Mouse (Mus musculus) gonadal fat pad, adult 2 months (tissue): ENCODE measurements around the gene Axdnd1. TPM values are rescaled to one million over a fixed set of nuclear protein-coding genes. Genes with fewer than 3 reads are reported as not detected.
"Not testable (repeated sequence)": the region's sequence is repeated elsewhere in the genome, so short reads cannot be mapped to it uniquely, and the experiment has no call there.

Experiments used
- DNase-seq: peaks from one replicate; pipeline ENCODE4 v3.0.0-alpha.2; 2012; ENCODE audit warnings: low read depth
- polyA plus RNA-seq: library from polyadenylated mRNA; depleted of rRNA; stranded (reverse); fragments of >200 nt; gene quantifications from 2 replicates; pipeline ENCODE4 v1.2.3, GENCODE M21; 2012; rRNA removed

Axdnd1 gene
- polyA plus RNA-seq, 1 experiment: 0.05 TPM

- DNase-seq: no peak
Measured at GRCm38 (mm10) chr1:156340847-156341246, 80.1 kb downstream of the Axdnd1 start.

GRCm38 (mm10) chr1:156323126-156323525 lies 97.8 kb downstream of the Axdnd1 start:
- DNase-seq: no peak

- no peak for DNase-seq
Measured at GRCm38 (mm10) chr1:156310630-156311029, 110.3 kb downstream of the Axdnd1 start, which contains the start of gene Nphs2. Gene Nphs2 (plus strand): TSS chr1:156310727.

- no peak for DNase-seq
Measured at GRCm38 (mm10) chr1:156308595-156308994, 112.4 kb downstream of the Axdnd1 start.

GRCm38 (mm10) chr1:156302911-156303749 lies 117.8 kb downstream of the Axdnd1 start, which contains the start of gene Tdrd5:
Gene Tdrd5 (minus strand): TSS chr1:156303664.
- no peak for DNase-seq

- DNase-seq: no peak
Measured at GRCm38 (mm10) chr1:156290016-156290415, 130.9 kb downstream of the Axdnd1 start.

- DNase-seq: not testable (repeated sequence)
Measured at GRCm38 (mm10) chr1:156289222-156289587, 131.8 kb downstream of the Axdnd1 start.

GRCm38 (mm10) chr1:156288556-156289221 lies 132.3 kb downstream of the Axdnd1 start:
- no peak for DNase-seq

GRCm38 (mm10) chr1:156285541-156285896 lies 135.4 kb downstream of the Axdnd1 start:
- no peak for DNase-seq

- DNase-seq: peak; percentile 94
Measured at GRCm38 (mm10) chr1:156284851-156285540, 136.0 kb downstream of the Axdnd1 start.

GRCm38 (mm10) chr1:156284207-156284606 lies 136.8 kb downstream of the Axdnd1 start:
- DNase-seq: no peak

GRCm38 (mm10) chr1:156280131-156280530 lies 140.8 kb downstream of the Axdnd1 start:
- no peak for DNase-seq

- DNase-seq: no peak
Measured at GRCm38 (mm10) chr1:156273647-156274046, 147.3 kb downstream of the Axdnd1 start.

Other genes with a start within 250 kb of the Axdnd1 start
- gene Fam163a, start 216.1 kb downstream of the Axdnd1 start, polyA plus RNA-seq: not detected in 2 replicates
- gene Tdrd5, start 117.5 kb downstream of the Axdnd1 start, polyA plus RNA-seq: 0.41 and 0.53 TPM in 2 replicates
- gene Nphs2, start 110.4 kb downstream of the Axdnd1 start, polyA plus RNA-seq: not detected in 2 replicates
- gene Gm2000, start 55.1 kb downstream of the Axdnd1 start, polyA plus RNA-seq: 25.6 and 38.5 TPM in 2 replicates
- gene Soat1, start 53.2 kb upstream of the Axdnd1 start, polyA plus RNA-seq: 25.0 and 27.8 TPM in 2 replicates
- gene Gm10031, start 102.9 kb upstream of the Axdnd1 start, polyA plus RNA-seq: 10.1 and 10.9 TPM in 2 replicates
- gene Abl2, start 137.6 kb upstream of the Axdnd1 start, polyA plus RNA-seq: 6.9 and 8.8 TPM in 2 replicates